Mouse (Mus musculus) kidney, adult 2 months (tissue): ENCODE results near the gene Cryga.

ENCODE experiments used
- CTCF ChIP-seq: fragments of 200-500 bp; conservative IDR thresholded peaks from 2 replicates; pipeline ENCODE4 v1.5.1; 2011; ENCODE audit warnings: low read depth, mild to moderate bottlenecking, control low read depth, low read length, moderate library complexity, mixed read lengths; ENCODE audit not compliant: insufficient read depth, insufficient read length
- POLR2A ChIP-seq: fragments of 200-500 bp; IDR thresholded peaks from one replicate; pipeline ENCODE4 v1.6.1; 2011; ENCODE audit warnings: low read depth, low read length, control low read depth

DNA sequence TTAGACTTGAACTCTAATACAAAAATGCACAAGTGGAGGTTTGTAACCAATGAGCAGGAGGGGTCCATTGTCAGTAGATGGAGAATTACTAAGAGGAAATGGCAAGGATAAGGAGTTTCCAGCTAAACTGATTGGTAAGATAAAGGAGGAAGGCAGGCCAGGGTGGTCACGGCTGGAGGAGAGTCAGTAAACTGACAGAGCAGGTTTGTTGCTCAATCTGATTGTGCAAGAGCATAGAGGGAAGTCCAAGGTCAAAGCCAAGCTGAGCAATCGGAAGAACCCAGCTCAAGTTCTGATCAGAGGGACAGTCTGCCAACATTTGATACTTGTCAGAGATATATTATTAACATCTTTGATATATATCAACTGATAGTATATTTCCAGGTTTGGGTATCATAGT lies 12.8 kb downstream of the Cryga start:
- TF ChIP-seq POLR2A: no peak
- TF ChIP-seq CTCF: no peak
